In genomic region chr2:26061018-26061666, GRCm38 (mm10) we compare ENCODE assay signal across 8 mouse cellular contexts. TPM values are rescaled to one million over a fixed set of nuclear protein-coding genes. Genes with fewer than 3 reads are reported as not detected.
DNase-seq lines count a peak whose midpoint lies in the region; ATAC-seq lines count a peak whose summit lies in the region.

No protein-coding gene starts in this region.

- H3K36me3 ChIP-seq in forebrain, embryonic 10.5 days (replicated peaks) = no peaks in the 10 kb centered on the region
- H3K36me3 ChIP-seq in forebrain, embryonic 12.5 days (replicated peaks) = peaks cover 4% of the 10 kb centered on the region; the same call in 1 of the 2 replicates
- H3K36me3 ChIP-seq in neural tube, embryonic 15.5 days = peaks cover 9% of the 10 kb centered on the region; the same call in 1 of the 2 replicates

- H3K4me1 ChIP-seq in forebrain, embryonic 10.5 days = peaks cover 20% of the 10 kb centered on the region
- H3K4me1 ChIP-seq in forebrain, embryonic 12.5 days = peaks cover 9% of the 10 kb centered on the region
- H3K4me1 ChIP-seq in neural tube, embryonic 15.5 days = peaks cover 5% of the 10 kb centered on the region

- H3K4me2 ChIP-seq in forebrain, embryonic 12.5 days = no peak overlapping the region
- no peak overlapping the region for H3K4me2 ChIP-seq in neural tube, embryonic 15.5 days

- H3K4me3 ChIP-seq in forebrain, embryonic 10.5 days = no peak overlapping the region
- no peak overlapping the region for H3K4me3 ChIP-seq in forebrain, embryonic 12.5 days (replicated peaks)
- H3K4me3 ChIP-seq in neural tube, embryonic 15.5 days (replicated peaks) = no peak overlapping the region

- intact Hi-C loops in left cerebral cortex, postnatal 10 days (cut with DNase I) = loop anchor here (5.0 kb wide), 1 partner anchor 61 kb away; the partner anchor contains the start of gene Nacc2

- H3K27me3 ChIP-seq in forebrain, embryonic 10.5 days (ENCODE audit: poor library complexity, severe bottlenecking) = no peaks in the 10 kb centered on the region
- H3K27me3 ChIP-seq in forebrain, embryonic 12.5 days = no peaks in the 10 kb centered on the region
- H3K27me3 ChIP-seq in neural tube, embryonic 15.5 days (replicated peaks) = no peaks in the 10 kb centered on the region

- ATAC-seq in forebrain, embryonic 12.5 days (ENCODE audit: low FRiP score) = no peak
- no peak for ATAC-seq in neural tube, embryonic 15.5 days (ENCODE audit: low FRiP score)

- 0 out of 2 replicates have a peak overlapping the region, but pooled peaks have one; percentile 11 for H3K27ac ChIP-seq in forebrain, embryonic 10.5 days
- H3K27ac ChIP-seq in forebrain, embryonic 12.5 days = no peak overlapping the region
- H3K27ac ChIP-seq in neural tube, embryonic 15.5 days (replicated peaks) = no peak overlapping the region

- 80% methylated on average over 21 of the region's 21 CpGs for WGBS in forebrain, embryonic 10.5 days
- WGBS in forebrain, embryonic 12.5 days = 71% methylated on average over 21 of the region's 21 CpGs
- 71% methylated on average over 21 of the region's 21 CpGs for WGBS in neural tube, embryonic 15.5 days

- no peak for DNase-seq in forebrain, embryonic 10.5 days (ENCODE audit: extremely low spot score, low spot score)
- peak; percentile 63 for DNase-seq in cerebellum, adult 9-10 months
- DNase-seq in left cerebral cortex, postnatal 10 days (ENCODE audit: extremely low spot score in 1 of 2, low spot score in 2 of 2) = peak; percentile 50 to 54
- DNase-seq in right cerebral cortex, postnatal 14 days = peak; percentile 43
- no peak for DNase-seq in heart, adult 9 months (ENCODE audit: low spot score in 2 of 2)
- no peak for DNase-seq in heart, adult 11 months

- H3K9me3 ChIP-seq in forebrain, embryonic 10.5 days = no peaks in the 10 kb centered on the region
- H3K9me3 ChIP-seq in forebrain, embryonic 12.5 days = no peaks in the 10 kb centered on the region
- no peaks in the 10 kb centered on the region for H3K9me3 ChIP-seq in neural tube, embryonic 15.5 days (replicated peaks)

- H3K9ac ChIP-seq in forebrain, embryonic 12.5 days = no peak overlapping the region
- H3K9ac ChIP-seq in neural tube, embryonic 15.5 days (replicated peaks) = no peak overlapping the region

RNA-seq across cellular contexts. Expression of gene Ubac1, which starts 39.6 kb away (rescaled TPM):
- polyA plus RNA-seq in forebrain, embryonic 10.5 days (2016; fragmentation: Nextera tagmentation; extraction: Ambion mirVana) = 85.3 and 86.2 TPM in 2 replicates
- polyA plus RNA-seq in forebrain, embryonic 12.5 days (2016; fragmentation: Nextera tagmentation; extraction: Ambion mirVana) = 86.7 and 88.6 TPM in 2 replicates
- total RNA-seq in left cerebral cortex, postnatal 10 days (2021) = 10 to 100 TPM; 82.3 to 85.1 TPM
- polyA plus RNA-seq in neural tube, embryonic 15.5 days (2015; fragmentation: Nextera tagmentation; extraction: Ambion mirVana) = 138 and 148 TPM in 2 replicates

Comparison
In these comparisons a context has a peak if more than half of its experiments do, and no peak if none do; other contexts are left out.
1. DNase-seq: peak in cerebellum, adult 9-10 months (single experiment), left cerebral cortex, postnatal 10 days (2 of 2) and right cerebral cortex, postnatal 14 days (single experiment); none in forebrain, embryonic 10.5 days (single experiment), heart, adult 9 months (0 of 2) and heart, adult 11 months (single experiment).